Mouse (Mus musculus): Measurements from ENCODE around the gene Kcnc2. TPM values are rescaled to one million over a fixed set of nuclear protein-coding genes. Genes with fewer than 3 reads are reported as not detected.

Kcnc2 gene
- total RNA-seq, 2 experiments from 2014 or later, result 65.5 to 72.4 TPM

DNA sequence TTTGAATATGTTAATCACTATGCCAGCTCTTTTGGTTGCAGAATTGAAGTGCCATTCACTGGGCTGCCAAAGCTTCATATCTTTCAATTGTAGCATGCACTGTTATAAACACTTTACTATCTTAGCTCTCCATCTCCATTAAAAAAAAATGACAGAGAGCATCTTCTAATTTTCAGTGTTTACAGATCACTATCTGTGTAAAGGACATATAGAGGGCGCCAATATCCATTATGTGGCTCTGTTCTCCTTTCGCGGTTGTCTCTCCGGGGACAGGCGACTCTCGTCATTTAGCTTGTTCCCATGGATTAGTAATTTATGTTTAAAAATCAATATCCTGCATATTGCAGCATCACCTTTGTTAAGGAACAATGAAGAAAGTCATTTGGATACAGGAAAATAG lies 109.7 kb downstream of the Kcnc2 start:
- DNase-seq (ENCODE audit: low spot score in 2 of 2), result no peak

DNA sequence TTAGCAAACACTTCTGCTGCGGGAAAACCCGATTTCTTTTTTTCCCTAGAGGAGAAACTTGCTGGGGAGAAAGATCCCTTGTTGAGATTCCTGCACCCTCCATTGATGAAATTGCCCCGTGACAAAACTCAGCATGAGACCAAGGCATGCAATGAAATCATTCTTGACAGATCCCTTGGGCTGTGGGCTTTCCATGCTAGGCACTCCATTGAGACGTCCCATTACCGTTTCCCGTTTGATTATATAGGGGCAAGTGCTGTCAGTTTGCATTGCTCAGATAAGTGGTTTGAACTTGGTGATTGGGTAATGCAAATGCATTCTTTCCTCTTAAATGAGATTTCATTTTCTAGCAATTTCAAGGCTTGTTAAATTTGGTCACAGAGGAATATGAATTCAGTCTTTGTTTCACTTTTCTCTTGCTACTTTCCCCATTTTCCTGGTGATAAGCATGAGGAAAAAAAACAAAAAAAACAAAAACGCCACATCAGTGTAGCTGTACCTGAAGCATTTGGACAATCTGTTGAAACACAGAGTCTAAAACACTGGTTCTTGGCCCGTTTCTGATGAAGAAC lies 123.6 kb downstream of the Kcnc2 start:
- DNase-seq (ENCODE audit: low spot score in 2 of 2), result no peak

DNA sequence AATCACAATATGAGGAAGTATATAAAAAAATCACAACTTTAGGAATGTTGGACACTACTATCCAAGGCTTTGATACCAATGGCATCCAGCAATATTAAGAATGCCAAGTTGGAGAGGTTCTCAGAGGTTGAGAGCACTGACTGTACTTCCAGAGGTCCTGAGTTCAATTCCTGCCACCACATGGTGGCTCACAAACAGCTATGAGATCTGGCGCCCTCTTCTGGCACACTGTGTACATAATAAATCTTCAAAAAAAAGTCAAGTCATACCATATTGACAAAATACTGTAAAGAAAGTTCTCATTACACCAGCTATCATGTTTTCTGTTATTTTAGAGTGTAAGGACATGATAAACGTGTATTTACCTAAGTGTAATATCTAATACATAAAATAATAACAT lies 126.3 kb downstream of the Kcnc2 start:
- no peak for DNase-seq (ENCODE audit: low spot score in 2 of 2)

DNA sequence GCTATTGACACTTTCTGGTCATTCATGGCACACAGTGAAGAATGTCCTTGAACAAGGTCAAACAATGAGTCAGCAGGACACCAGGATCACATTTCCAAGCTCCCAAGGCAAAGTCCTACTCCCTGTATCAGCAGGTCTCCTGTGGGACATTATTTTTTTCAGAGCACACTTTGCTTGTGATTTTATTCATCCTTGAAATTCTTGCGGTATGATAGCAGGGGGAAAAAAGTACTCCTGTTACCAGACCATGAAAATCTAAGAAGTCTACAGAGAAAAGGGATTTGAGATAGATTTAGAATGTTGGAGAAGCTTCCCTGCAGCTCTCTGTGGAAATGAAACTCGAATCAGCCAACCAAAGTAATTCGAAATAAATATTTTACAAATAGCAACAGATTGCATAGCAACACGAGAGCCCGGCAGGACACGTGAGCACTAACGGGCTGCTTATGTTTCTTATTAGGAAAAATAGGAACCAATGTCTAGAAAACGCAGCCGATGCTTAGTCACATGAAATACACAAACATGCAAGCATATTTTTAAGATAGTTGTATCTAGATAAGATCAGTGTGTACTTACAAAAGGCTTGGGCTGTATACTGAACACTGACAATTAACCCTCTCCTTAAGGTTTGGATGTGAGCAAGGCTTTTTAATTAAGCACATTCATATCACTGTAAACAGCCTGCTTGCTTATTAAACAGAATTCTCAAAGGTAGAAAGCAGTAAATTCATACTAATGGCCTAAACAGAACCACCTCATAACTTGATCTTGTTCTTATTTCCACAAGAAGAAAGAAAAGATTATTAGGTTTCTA lies 129.9 kb downstream of the Kcnc2 start:
- DNase-seq (ENCODE audit: low spot score in 2 of 2), result peak in 1 of 2 experiments; percentile 40

DNA sequence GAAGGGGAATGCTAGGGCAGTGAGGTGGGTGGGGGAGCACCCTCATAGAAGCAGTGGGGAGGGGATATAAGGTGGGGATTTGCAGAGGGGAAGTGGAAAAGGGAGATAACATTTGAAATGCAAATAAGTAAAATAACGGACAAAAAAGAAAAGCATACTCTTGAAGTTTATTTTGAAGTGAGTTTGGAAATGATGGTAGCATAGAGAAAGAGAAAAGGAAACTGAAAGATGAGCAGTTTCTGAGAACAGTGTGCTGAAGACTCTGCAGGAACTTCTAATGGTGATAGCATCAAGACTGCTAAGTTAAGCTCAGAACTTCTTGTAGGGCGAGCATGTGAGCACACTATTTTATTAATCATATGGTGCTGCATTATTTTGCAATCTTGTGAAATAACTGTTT lies 138.6 kb downstream of the Kcnc2 start:
- no peak for DNase-seq (ENCODE audit: low spot score in 2 of 2)

- no peak for DNase-seq (ENCODE audit: low spot score in 2 of 2)
These were observed 152.4 kb downstream of the Kcnc2 start for GRCm38 (mm10) chr10:112423327-112423726.

DNA sequence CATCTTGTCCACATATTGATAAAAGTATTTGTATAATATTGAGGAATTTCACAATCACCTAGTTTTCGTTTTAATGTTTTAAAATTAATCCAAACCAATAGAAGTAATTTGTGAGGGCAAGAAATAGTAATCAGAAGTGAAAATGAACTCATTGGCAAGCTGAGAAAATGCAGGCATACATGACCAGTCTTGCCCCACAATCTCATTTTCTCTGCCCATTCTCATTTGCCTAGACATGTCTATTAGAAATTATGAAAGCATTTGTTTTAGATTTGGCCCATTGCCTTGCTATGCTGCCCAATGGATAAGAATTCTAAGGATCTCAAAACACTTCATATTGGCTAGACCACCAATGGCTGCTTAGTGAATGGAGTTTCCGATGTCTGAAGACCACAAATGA lies 166.0 kb downstream of the Kcnc2 start:
- DNase-seq (ENCODE audit: low spot score in 2 of 2), result no peak

DNA sequence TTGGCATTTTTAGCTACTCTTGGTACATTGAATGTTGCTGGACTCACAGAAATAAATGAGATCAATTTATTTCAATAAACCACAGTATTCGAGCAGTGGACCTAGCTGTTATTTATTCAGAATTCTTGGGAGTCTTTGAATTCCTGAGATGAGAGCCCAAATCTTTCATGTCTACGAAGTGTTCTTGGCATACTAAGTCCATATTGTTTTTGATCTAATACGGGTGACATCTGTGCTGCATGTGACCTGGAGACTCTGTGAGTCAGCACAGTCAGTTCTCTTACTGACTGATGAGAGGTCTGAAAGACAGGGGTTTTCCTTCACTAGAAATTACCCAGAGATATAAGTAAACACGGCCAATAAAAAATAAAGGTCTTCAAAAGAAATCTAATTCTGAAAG lies 173.7 kb downstream of the Kcnc2 start:
- DNase-seq (ENCODE audit: low spot score in 2 of 2), result no peak

GRCm38 (mm10) chr10:112450910-112451309 lies 180.0 kb downstream of the Kcnc2 start:
- DNase-seq (ENCODE audit: low spot score in 2 of 2), result no peak

- DNase-seq (ENCODE audit: low spot score in 2 of 2), result peak; percentile 9 to 32
These were observed 197.9 kb downstream of the Kcnc2 start for GRCm38 (mm10) chr10:112468689-112469384.

- DNase-seq (ENCODE audit: low spot score in 2 of 2), result no peak
These were observed 203.3 kb downstream of the Kcnc2 start for GRCm38 (mm10) chr10:112474122-112474810.

DNA sequence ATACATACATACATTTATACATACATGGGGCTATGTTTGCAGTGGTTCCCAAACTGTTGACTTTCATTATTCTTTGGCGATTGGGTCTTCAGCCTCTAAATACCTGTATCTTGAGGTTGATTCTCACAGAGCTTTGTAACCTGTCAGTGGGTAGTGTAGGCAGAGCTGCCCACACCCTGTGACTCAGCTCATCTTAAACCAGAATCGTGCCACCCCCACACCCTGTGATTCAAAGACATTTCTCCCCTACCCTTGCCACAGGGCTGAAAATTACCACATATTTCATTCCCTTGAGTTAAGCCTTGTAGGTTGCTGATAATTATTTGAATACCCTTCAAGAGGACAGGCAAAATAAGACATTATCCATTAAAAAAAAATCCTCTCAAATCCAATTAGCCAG lies 210.5 kb downstream of the Kcnc2 start:
- no peak for DNase-seq (ENCODE audit: low spot score in 2 of 2)

DNA sequence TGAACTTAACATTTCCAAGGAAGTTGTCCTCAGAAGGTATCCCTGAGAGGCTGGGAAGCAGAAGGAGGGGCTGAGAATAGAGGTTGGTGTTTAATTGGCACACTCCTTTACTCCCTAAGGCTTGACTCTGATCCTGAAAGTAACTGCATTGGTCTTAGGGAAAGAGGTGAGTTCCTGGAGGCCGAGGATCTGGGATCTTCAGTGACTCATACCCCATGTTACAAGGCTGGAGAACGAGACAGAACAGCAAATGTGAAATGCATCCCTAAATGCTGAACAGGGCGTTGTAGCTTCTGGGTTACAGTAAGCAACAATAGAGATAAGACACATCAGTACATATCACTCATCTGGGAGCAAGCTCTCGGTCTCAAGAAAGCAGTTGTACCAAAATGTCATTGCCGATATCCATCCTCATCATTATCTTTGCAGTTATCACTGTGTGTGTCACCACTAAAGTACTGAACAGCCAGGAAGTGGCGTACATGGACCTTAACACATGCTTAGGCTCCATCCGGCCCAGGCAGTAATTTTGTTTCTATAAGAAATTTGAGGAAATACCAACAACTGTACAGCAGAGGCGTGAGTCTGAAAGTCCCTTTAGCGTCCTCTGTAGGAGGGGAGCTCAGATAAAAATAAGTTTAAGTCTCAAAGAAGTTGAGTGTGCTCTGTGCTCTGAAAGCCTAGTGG lies 211.1 kb downstream of the Kcnc2 start:
- no peak for DNase-seq (ENCODE audit: low spot score in 2 of 2)

- no peak for DNase-seq (ENCODE audit: low spot score in 2 of 2)
These were observed 213.6 kb downstream of the Kcnc2 start for GRCm38 (mm10) chr10:112484387-112485105.

DNA sequence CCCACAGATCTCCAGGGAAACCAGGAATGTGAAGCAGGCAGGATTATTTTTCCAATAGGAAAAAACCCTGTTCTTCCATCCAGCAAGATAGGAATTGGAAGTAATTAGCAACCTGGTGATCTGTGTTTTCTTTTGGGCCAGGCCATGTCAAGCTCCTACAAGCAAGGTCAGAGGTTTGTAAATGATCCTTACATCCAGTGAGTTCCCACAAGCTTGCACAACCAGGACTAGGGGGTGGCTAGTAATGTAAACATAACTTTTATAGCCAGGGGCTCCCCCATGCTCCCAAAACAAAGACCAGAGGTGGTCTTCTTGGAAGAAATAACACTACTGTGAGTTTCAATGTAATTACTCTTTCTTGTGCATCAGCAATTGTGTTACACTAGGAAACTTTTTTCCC lies 214.9 kb downstream of the Kcnc2 start:
- no peak for DNase-seq (ENCODE audit: low spot score in 2 of 2)

DNA sequence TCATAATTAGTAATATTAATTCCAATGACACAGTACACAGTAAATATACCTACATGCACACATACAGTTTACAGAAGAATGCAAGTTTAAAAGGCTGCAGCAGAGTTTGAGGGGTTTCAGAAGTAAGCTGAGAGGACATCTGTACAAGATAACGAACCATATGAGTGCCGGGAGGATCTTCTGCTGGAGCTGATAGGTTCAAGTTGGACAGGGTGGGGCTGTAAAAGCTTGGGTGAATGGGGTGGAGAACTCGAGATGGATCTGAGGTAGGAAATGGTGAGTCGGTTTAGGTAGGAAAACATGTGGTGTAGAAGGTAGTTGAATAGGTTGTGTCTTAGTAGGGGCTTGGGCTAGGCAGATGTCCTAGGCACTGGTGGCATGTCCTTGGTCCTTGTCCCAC lies 217.8 kb downstream of the Kcnc2 start:
- DNase-seq (ENCODE audit: low spot score in 2 of 2), result no peak
